Mouse (Mus musculus) limb, embryonic 10.5 days (tissue): ENCODE results near the gene Dst. TPM values are rescaled to one million over a fixed set of nuclear protein-coding genes. Genes with fewer than 3 reads are reported as not detected.

Source experiments
- DNase-seq: peaks from one replicate; pipeline ENCODE4 v3.0.0-alpha.2; 2017; ENCODE audit warnings: low spot score
- H3K27ac ChIP-seq: fragments of 300-500 bp; sonication (generic); 2 replicates; pipeline ENCODE4 v1.5.1; 2016; ENCODE audit warnings: mild to moderate bottlenecking
- H3K27me3 ChIP-seq: fragments of 300-500 bp; sonication (generic); 2 replicates; pipeline ENCODE4 v1.6.1; 2016; ENCODE audit warnings: low read depth, mild to moderate bottlenecking; ENCODE audit not compliant: poor library complexity, severe bottlenecking
- H3K36me3 ChIP-seq: fragments of 300-500 bp; sonication (generic); 2 replicates; pipeline ENCODE4 v1.6.1; 2016; ENCODE audit warnings: mild to moderate bottlenecking, moderate library complexity
- H3K4me1 ChIP-seq: fragments of 300-500 bp; sonication (generic); 2 replicates; pipeline ENCODE4 v1.6.1; 2016
- H3K4me3 ChIP-seq: fragments of 300-500 bp; sonication (generic); 2 replicates; pipeline ENCODE4 v1.5.1; 2016; ENCODE audit warnings: mild to moderate bottlenecking, moderate library complexity
- H3K9me3 ChIP-seq: fragments of 300-500 bp; sonication (generic); replicated peaks from 2 replicates; pipeline ENCODE4 v1.6.1; 2016; ENCODE audit warnings: mild to moderate bottlenecking
- WGBS: fragments of 180-500 bp; shearing (Covaris S2); methylation state at CpG from one replicate; pipeline ENCODE4 v1.1.7; 2016; 5-methylcytosine and 5-hydroxymethylcytosine counted together
- polyA plus RNA-seq: library from polyadenylated mRNA; unstranded; fragments of >200 nt; fragmentation: Nextera tagmentation; extraction: Ambion mirVana; gene quantifications from 2 replicates; pipeline ENCODE4 v1.2.1, GENCODE M21; 2016

Gene Dst
- polyA plus RNA-seq, 1 experiment from 2014 or later, result 9.7 TPM

- no peaks in the 10 kb centered on the region for H3K27me3 ChIP-seq
- no peak overlapping the region for H3K27ac ChIP-seq
- H3K4me1 ChIP-seq, result peaks cover 10% of the 10 kb centered on the region
- H3K4me3 ChIP-seq, result no peak overlapping the region
- no peaks in the 10 kb centered on the region for H3K9me3 ChIP-seq
- no peaks in the 10 kb centered on the region for H3K36me3 ChIP-seq
- WGBS, result 90% methylated on average over 5 of the region's 5 CpGs
- DNase-seq, result no peak
Measured at GRCm38 (mm10) chr1:33996105-33996887, 88.3 kb downstream of the Dst start.

- no peaks in the 10 kb centered on the region for H3K9me3 ChIP-seq
- H3K36me3 ChIP-seq, result no peaks in the 10 kb centered on the region
- no peaks in the 10 kb centered on the region for H3K27me3 ChIP-seq
- DNase-seq, result no peak
- H3K4me3 ChIP-seq, result no peak overlapping the region
- H3K27ac ChIP-seq, result no peak overlapping the region
- WGBS, result 94% methylated on average over 4 of the region's 4 CpGs
- peaks cover 26% of the 10 kb centered on the region for H3K4me1 ChIP-seq
Measured at GRCm38 (mm10) chr1:34002321-34002720, 94.3 kb downstream of the Dst start.

- H3K4me3 ChIP-seq, result no peak overlapping the region
- no peaks in the 10 kb centered on the region for H3K36me3 ChIP-seq
- 24% methylated on average over 9 of the region's 9 CpGs for WGBS
- H3K4me1 ChIP-seq, result peaks cover 32% of the 10 kb centered on the region
- H3K27ac ChIP-seq, result no peak overlapping the region
- DNase-seq, result no peak
- no peaks in the 10 kb centered on the region for H3K9me3 ChIP-seq
- H3K27me3 ChIP-seq, result no peaks in the 10 kb centered on the region
Measured at GRCm38 (mm10) chr1:34002970-34003369, 94.9 kb downstream of the Dst start.

GRCm38 (mm10) chr1:34005238-34005725, 97.3 kb downstream of the Dst start:
- Histone ChIP-seq H3K27me3 (peaks cover 9% of the 10 kb centered on the region; the same call in 1 of the 2 replicates), H3K36me3 (no peaks in the 10 kb centered on the region), H3K9me3 (no peaks in the 10 kb centered on the region), H3K4me3 (peak overlapping the region; percentile 56), H3K4me1 (peaks cover 32% of the 10 kb centered on the region), H3K27ac (peak overlapping the region; percentile 77)
- DNase-seq, result no peak
- WGBS, result 5% methylated on average over 10 of the region's 10 CpGs

GRCm38 (mm10) chr1:34005726-34006638, 98.0 kb downstream of the Dst start:
- no peaks in the 10 kb centered on the region for H3K36me3 ChIP-seq
- peak overlapping the region; percentile 56 for H3K4me3 ChIP-seq
- peaks cover 34% of the 10 kb centered on the region for H3K4me1 ChIP-seq
- H3K27ac ChIP-seq, result peak overlapping the region; percentile 77
- H3K9me3 ChIP-seq, result no peaks in the 10 kb centered on the region
- DNase-seq, result peak; percentile 67
- H3K27me3 ChIP-seq, result peaks cover 16% of the 10 kb centered on the region
- under 1% methylated on average over 29 of the region's 29 CpGs for WGBS

- Histone ChIP-seq H3K4me1 (peaks cover 43% of the 10 kb centered on the region), H3K27ac (no peak overlapping the region)
- 14% methylated on average over 5 of the region's 5 CpGs for WGBS
Measured at GRCm38 (mm10) chr1:34006828-34007361, 98.9 kb downstream of the Dst start.

GRCm38 (mm10) chr1:34007379-34007778, 99.4 kb downstream of the Dst start:
- no peak for DNase-seq
- 23% methylated on average over 4 of the region's 4 CpGs for WGBS
- H3K27ac ChIP-seq, result peak overlapping the region; percentile 46
- H3K27me3 ChIP-seq, result peaks cover 18% of the 10 kb centered on the region
- peaks cover 46% of the 10 kb centered on the region for H3K4me1 ChIP-seq
- H3K36me3 ChIP-seq, result no peaks in the 10 kb centered on the region
- H3K4me3 ChIP-seq, result peak overlapping the region; percentile 56
- H3K9me3 ChIP-seq, result no peaks in the 10 kb centered on the region

More at GRCm38 (mm10) chr1:34006828-34007361, 98.9 kb downstream of the Dst start:
- Histone ChIP-seq H3K27me3 (peaks cover 18% of the 10 kb centered on the region), H3K4me3 (peak overlapping the region; percentile 56), H3K36me3 (no peaks in the 10 kb centered on the region), H3K9me3 (no peaks in the 10 kb centered on the region)
- DNase-seq, result no peak

GRCm38 (mm10) chr1:34011051-34011677, 103.1 kb downstream of the Dst start:
- Histone ChIP-seq H3K9me3 (no peaks in the 10 kb centered on the region), H3K27ac (peak overlapping the region; percentile 86), H3K27me3 (peaks cover 18% of the 10 kb centered on the region), H3K4me1 (peaks cover 32% of the 10 kb centered on the region), H3K4me3 (peak overlapping the region; percentile 90), H3K36me3 (no peaks in the 10 kb centered on the region)
- WGBS, result under 1% methylated on average over 47 of the region's 47 CpGs
- DNase-seq, result peak; percentile 74

- DNase-seq, result peak; percentile 50
- Histone ChIP-seq H3K27me3 (peaks cover 18% of the 10 kb centered on the region), H3K9me3 (no peaks in the 10 kb centered on the region), H3K4me1 (peaks cover 25% of the 10 kb centered on the region), H3K27ac (peak overlapping the region; percentile 86), H3K4me3 (peak overlapping the region; percentile 90), H3K36me3 (no peaks in the 10 kb centered on the region)
- under 1% methylated on average over 16 of the region's 16 CpGs for WGBS
Measured at GRCm38 (mm10) chr1:34011821-34012271, 103.8 kb downstream of the Dst start.

- no peak for DNase-seq
- Histone ChIP-seq H3K9me3 (no peaks in the 10 kb centered on the region), H3K27me3 (peaks cover 18% of the 10 kb centered on the region), H3K4me3 (no peak overlapping the region), H3K4me1 (peaks cover 14% of the 10 kb centered on the region), H3K36me3 (no peaks in the 10 kb centered on the region), H3K27ac (no peak overlapping the region)
- 89% methylated on average over 5 of the region's 5 CpGs for WGBS
Measured at GRCm38 (mm10) chr1:34013490-34013889, 105.5 kb downstream of the Dst start.

- no peaks in the 10 kb centered on the region for H3K9me3 ChIP-seq
- no peaks in the 10 kb centered on the region for H3K36me3 ChIP-seq
- no peak overlapping the region for H3K4me3 ChIP-seq
- H3K27me3 ChIP-seq, result no peaks in the 10 kb centered on the region
- peaks cover 22% of the 10 kb centered on the region for H3K4me1 ChIP-seq
- WGBS, result 91% methylated on average over 15 of the region's 15 CpGs
- H3K27ac ChIP-seq, result no peak overlapping the region
- DNase-seq, result no peak
Measured at GRCm38 (mm10) chr1:34016780-34017179, 108.8 kb downstream of the Dst start.

GRCm38 (mm10) chr1:34017323-34017722, 109.3 kb downstream of the Dst start:
- Histone ChIP-seq H3K27ac (no peak overlapping the region), H3K4me1 (peaks cover 18% of the 10 kb centered on the region), H3K9me3 (no peaks in the 10 kb centered on the region), H3K27me3 (no peaks in the 10 kb centered on the region), H3K36me3 (no peaks in the 10 kb centered on the region), H3K4me3 (no peak overlapping the region)
- 87% methylated on average over 4 of the region's 4 CpGs for WGBS
- DNase-seq, result no peak
